Mouse (Mus musculus) lung, adult 2 months (tissue): ENCODE data around the gene Wnt5a.

Experiments used
- CTCF ChIP-seq: fragments of 200-500 bp; IDR thresholded peaks from 2 replicates; pipeline ENCODE4 v1.5.1; 2011; ENCODE audit warnings: mild to moderate bottlenecking, low read length, control low read depth; ENCODE audit not compliant: insufficient read depth
- POLR2A ChIP-seq: fragments of 200-500 bp; IDR thresholded peaks from 2 replicates; pipeline ENCODE4 v1.6.1; 2011; ENCODE audit warnings: low read depth, mild to moderate bottlenecking, control low read depth, low read length, borderline replicate concordance; ENCODE audit errors: extremely low read depth

GRCm38 (mm10) chr14:28475012-28475411, 29.5 kb upstream of the Wnt5a start:
- TF ChIP-seq CTCF: no peak
- TF ChIP-seq POLR2A: no peak
